Mouse (Mus musculus): ENCODE data around the gene Gpr137.

DNA sequence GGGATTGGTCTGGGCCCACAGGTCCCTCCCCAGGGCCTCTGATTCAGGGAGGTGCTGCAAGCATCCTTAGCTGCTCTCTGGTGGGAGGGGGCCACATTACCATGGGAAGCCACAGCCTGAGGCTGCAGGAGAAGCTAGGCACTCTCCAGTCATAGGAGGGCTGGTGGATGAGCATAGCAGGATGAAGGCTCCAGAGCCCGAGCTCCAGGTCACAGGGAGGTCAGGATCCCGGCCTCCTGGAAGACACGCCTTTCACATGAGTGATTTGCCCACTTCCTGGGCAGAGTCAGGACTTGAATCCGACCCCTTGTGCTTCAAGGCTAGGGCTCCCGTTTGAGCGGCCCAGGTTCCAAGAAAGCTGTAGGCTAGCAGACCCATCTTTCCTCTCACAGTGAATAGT, 29.4 kb upstream of the Gpr137 start:
- TF ChIP-seq E2F4 (IDR thresholded peaks at IDR 0.05; ENCODE audit: insufficient read depth) (no peak), POLR2A (IDR thresholded peaks at IDR 0.05; ENCODE audit: insufficient read length, low read depth) (no peak), USF1 (IDR thresholded peaks at IDR 0.05; ENCODE audit: low read depth) (no peak), MAX (IDR thresholded peaks at IDR 0.05; ENCODE audit: low read depth) (no peak), POLR2AphosphoS2 (IDR thresholded peaks at IDR 0.05; ENCODE audit: insufficient read length, low read depth) (no peak), MYOD1 (IDR thresholded peaks at IDR 0.05; ENCODE audit: control insufficient read depth in 1 of 3, insufficient read length in 2 of 3, low read depth in 2 of 3) (no peak), REST (IDR thresholded peaks at IDR 0.05; ENCODE audit: insufficient read depth, insufficient read length) (no peak), TCF3 (IDR thresholded peaks at IDR 0.05; ENCODE audit: insufficient read length, low read depth) (no peak), TCF12 (IDR thresholded peaks at IDR 0.05; ENCODE audit: insufficient read depth, poor library complexity, severe bottlenecking) (no peak)

All from myocyte (in vitro differentiated cells).